In genomic region chr4:156197131-156197828, GRCm38 (mm10) we compare ENCODE assay signal across 8 mouse cellular contexts. TPM values are rescaled to one million over a fixed set of nuclear protein-coding genes. Genes with fewer than 3 reads are reported as not detected.
DNase-seq lines count a peak whose midpoint lies in the region; ATAC-seq and TF ChIP-seq lines count a peak whose summit lies in the region.

Gene Agrn (minus strand): TSS chr4:156197488.

- H3K9ac ChIP-seq in hindbrain, embryonic 13.5 days, result peak within 1 kb of the TSS; percentile 86

- H3K4me2 ChIP-seq in hindbrain, embryonic 13.5 days, result peak within 1 kb of the TSS; percentile 92

- H3K27me3 ChIP-seq in G1E (ENCODE audit: insufficient read depth, low read length), result peaks cover 58% of the 10 kb centered on the region
- no peaks in the 10 kb centered on the region; the same call in 1 of the 2 replicates for H3K27me3 ChIP-seq in hindbrain, embryonic 13.5 days

- peak; percentile 51 for DNase-seq in G1E (ENCODE audit: low spot score)
- no peak for DNase-seq in frontal cortex, adult 2 months (ENCODE audit: extremely low spot score in 1 of 2, low spot score in 1 of 2)
- DNase-seq in layer of hippocampus, postnatal 25 days (ENCODE audit: extremely low spot score in 1 of 2, low spot score in 1 of 2), result peak; percentile 50 to 56
- DNase-seq in lung, postnatal 36 days, result peak; percentile 67
- DNase-seq in right cerebral cortex, postnatal 10 days (ENCODE audit: low spot score in 2 of 2), result peak; percentile 68 to 76
- peak; percentile 46 to 64 for DNase-seq in urinary bladder, postnatal 36 days (ENCODE audit: low spot score in 2 of 2)

- peak within 1 kb of the TSS; percentile 75 for H3K4me3 ChIP-seq in G1E (ENCODE audit: low read depth, low read length)
- H3K4me3 ChIP-seq in hindbrain, embryonic 13.5 days, result peak within 1 kb of the TSS; percentile 66

- peak within 1 kb of the TSS; percentile 97 for H3K27ac ChIP-seq in hindbrain, embryonic 13.5 days

- no peak for TF ChIP-seq CTCF in G1E (IDR thresholded peaks at IDR 0.05; ENCODE audit: low read depth, low read length)

- no peaks in the 10 kb centered on the region for H3K36me3 ChIP-seq in G1E (replicated peaks)
- peaks cover 9% of the 10 kb centered on the region for H3K36me3 ChIP-seq in hindbrain, embryonic 13.5 days

- H3K4me1 ChIP-seq in G1E (ENCODE audit: insufficient read depth, low read depth, low read length), result peaks cover 21% of the 10 kb centered on the region
- H3K4me1 ChIP-seq in hindbrain, embryonic 13.5 days (replicated peaks), result peaks cover 44% of the 10 kb centered on the region

- no peaks in the 10 kb centered on the region; the same call in 1 of the 2 replicates for H3K9me3 ChIP-seq in G1E (replicated peaks)
- H3K9me3 ChIP-seq in hindbrain, embryonic 13.5 days, result no peaks in the 10 kb centered on the region

- ATAC-seq in G1E (ENCODE audit: extremely low read depth, insufficient number of reproducible peaks, low FRiP score, poor library complexity, severe bottlenecking), result peak; percentile 38; the same call in 1 of the 2 replicates
- 0 out of 2 replicates have a peak, but pooled peaks have one; percentile 46 for ATAC-seq in cerebellum, adult (ENCODE audit: insufficient number of reproducible peaks, low FRiP score, low TSS enrichment)
- ATAC-seq in hindbrain, embryonic 13.5 days (ENCODE audit: low FRiP score), result peak; percentile 81

- under 1% methylated on average over 42 of the region's 88 CpGs for WGBS in hindbrain, embryonic 13.5 days

RNA-seq across cellular contexts. Expression of gene Agrn, which starts in this region (rescaled TPM):
- 1.7 and 2.0 TPM in 2 replicates for total RNA-seq in G1E (2014; fragmentation: Nextera tagmentation)
- 0.38 and 0.70 TPM in 2 replicates for total RNA-seq in G1E (2017)
- 0.48 and 0.70 TPM in 2 replicates for polyA plus RNA-seq in G1E (2012)
- polyA plus RNA-seq in frontal cortex, adult 2 months (2012; rRNA removed), result 198 and 200 TPM in 2 replicates
- 120 and 132 TPM in 2 replicates for polyA plus RNA-seq in hindbrain, embryonic 13.5 days (2015; fragmentation: Nextera tagmentation; extraction: Ambion mirVana)
- total RNA-seq in layer of hippocampus, postnatal 25 days (2021), result 100 to 1,000 TPM; 142 to 167 TPM

Comparison
In these comparisons a context has a peak if more than half of its experiments do, and no peak if none do; other contexts are left out.
1. RNA of gene Agrn (total RNA-seq): 142 to 167 TPM in layer of hippocampus, postnatal 25 days; 0.38 to 2.0 TPM in G1E; every median in the first group is over 10 times any median in the second.
2. RNA of gene Agrn (polyA plus RNA-seq): 198 to 200 TPM in frontal cortex, adult 2 months and 120 to 132 TPM in hindbrain, embryonic 13.5 days; 0.48 to 0.70 TPM in G1E; every median in the first group is over 10 times any median in the second.
3. DNase-seq: peak in G1E (single experiment), layer of hippocampus, postnatal 25 days (2 of 2), lung, postnatal 36 days (single experiment), right cerebral cortex, postnatal 10 days (2 of 2) and urinary bladder, postnatal 36 days (2 of 2); none in frontal cortex, adult 2 months (0 of 2).
4. Peak in every context shown above with its lines, with median percentiles within 50 percentile points of each other: ATAC-seq.